Mouse (Mus musculus) erythroid progenitor cell, adult 5-6 weeks (primary cell): ENCODE results near the gene Epc2. TPM values are rescaled to one million over a fixed set of nuclear protein-coding genes. Genes with fewer than 3 reads are reported as not detected.

Experiments used
- ATAC-seq: replicated peaks from 2 replicates; pipeline ENCODE4 v1.8.0; 2016; ENCODE audit warnings: moderate number of reproducible peaks, mild to moderate bottlenecking, moderate TSS enrichment, inconsistent platforms; ENCODE audit not compliant: poor library complexity, low FRiP score, severe bottlenecking
- total RNA-seq, 2 experiments: library from RNA; stranded (forward) in 1 of 2; stranded (reverse) in 1 of 2; fragments of 150-400 nt in 1 of 2; fragments of 186-747, 209-891 nt in 1 of 2; gene quantifications; 2 replicates each; pipeline versions ENCODE4 v1.2.3 to v1.2.4; 2015 to 2017; ENCODE audit warnings: low replicate concordance in 2 of 2

Epc2 gene
- total RNA-seq, 2 experiments from 2014 or later = 10.1 to 23.4 TPM

- no peak for ATAC-seq
Observed at GRCm38 (mm10) chr2:49562688-49563350, 111.5 kb downstream of the Epc2 start.

GRCm38 (mm10) chr2:49569862-49570777 lies 118.8 kb downstream of the Epc2 start:
- ATAC-seq = no peak

- no peak for ATAC-seq
Observed at GRCm38 (mm10) chr2:49570778-49571101, 119.5 kb downstream of the Epc2 start.

- no peak for ATAC-seq
Observed at GRCm38 (mm10) chr2:49571159-49571920, 120.1 kb downstream of the Epc2 start.

GRCm38 (mm10) chr2:49572111-49572642 lies 120.9 kb downstream of the Epc2 start:
- ATAC-seq = no peak

GRCm38 (mm10) chr2:49572684-49573083 lies 121.4 kb downstream of the Epc2 start:
- no peak for ATAC-seq

- ATAC-seq = no peak
Observed at GRCm38 (mm10) chr2:49573282-49573681, 122.0 kb downstream of the Epc2 start.

- ATAC-seq = no peak
Observed at GRCm38 (mm10) chr2:49580585-49580984, 129.3 kb downstream of the Epc2 start.

GRCm38 (mm10) chr2:49582546-49582945 lies 131.3 kb downstream of the Epc2 start:
- no peak for ATAC-seq

- ATAC-seq = no peak
Observed at GRCm38 (mm10) chr2:49583311-49583710, 132.0 kb downstream of the Epc2 start.

- no peak for ATAC-seq
Observed at GRCm38 (mm10) chr2:49590450-49590849, 139.2 kb downstream of the Epc2 start.

GRCm38 (mm10) chr2:49592926-49593325 lies 141.6 kb downstream of the Epc2 start:
- no peak for ATAC-seq

GRCm38 (mm10) chr2:49594886-49595285 lies 143.6 kb downstream of the Epc2 start:
- ATAC-seq = no peak

- no peak for ATAC-seq
Observed at GRCm38 (mm10) chr2:49596318-49596717, 145.0 kb downstream of the Epc2 start.

GRCm38 (mm10) chr2:49600021-49600681 lies 148.9 kb downstream of the Epc2 start:
- ATAC-seq = no peak

Other genes with a start within 250 kb of the Epc2 start
- 0.84 TPM in 1 of 2 replicates, not detected in the other for gene Kif5c, start 167.8 kb downstream of the Epc2 start, total RNA-seq (2015; ENCODE audit: low replicate concordance)
- gene Kif5c, start 167.8 kb downstream of the Epc2 start, total RNA-seq (2017; ENCODE audit: low replicate concordance) = not detected in 2 replicates